Mouse (Mus musculus) ES-E14 (cell line): ENCODE results near the gene Prh1.
"Not testable (repeated sequence)": the region's sequence is repeated elsewhere in the genome, so short reads cannot be mapped to it uniquely, and the experiment has no call there.

Experiments
- CHD2 ChIP-seq: IDR thresholded peaks from 2 replicates; pipeline ENCODE4 v1.6.1; 2014; ENCODE audit warnings: mild to moderate bottlenecking, low read depth, low read length, inconsistent platforms
- HCFC1 ChIP-seq: IDR thresholded peaks from 2 replicates; pipeline ENCODE4 v1.6.1; 2012; ENCODE audit warnings: low read length, inconsistent platforms, borderline replicate concordance; ENCODE audit not compliant: insufficient read depth
- MAFK ChIP-seq: IDR thresholded peaks from 2 replicates; pipeline ENCODE4 v1.6.1; 2014; ENCODE audit warnings: mild to moderate bottlenecking, low read depth, low read length, inconsistent platforms; ENCODE audit not compliant: insufficient read depth
- ZC3H11A ChIP-seq: IDR thresholded peaks from 2 replicates; pipeline ENCODE4 v1.6.1; 2012; ENCODE audit warnings: low read depth, mild to moderate bottlenecking, inconsistent platforms, low read length, borderline replicate concordance
- ZNF384 ChIP-seq: IDR thresholded peaks from 2 replicates; pipeline ENCODE4 v1.6.1; 2012; ENCODE audit warnings: low read depth, low read length, inconsistent platforms

DNA sequence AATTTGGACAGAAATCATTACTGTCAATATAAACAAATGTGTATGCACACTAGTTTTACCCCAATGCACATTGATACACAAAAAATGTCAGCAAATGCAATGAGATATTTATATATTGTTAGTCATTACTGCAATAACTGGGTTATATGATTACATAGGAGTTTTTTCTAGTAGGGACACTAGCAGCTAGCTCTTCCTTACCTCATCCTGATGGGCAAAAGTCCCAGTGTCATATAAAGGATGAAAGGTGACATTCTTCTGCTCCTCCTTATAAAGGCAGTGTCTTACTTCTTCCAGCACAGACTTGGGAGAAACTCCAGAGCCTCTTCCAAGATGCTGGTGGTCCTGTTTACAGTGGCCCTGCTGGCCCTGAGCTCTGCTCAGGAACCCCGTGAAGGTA is at the start of gene Prh1:
- TF ChIP-seq HCFC1, MAFK, ZNF384, CHD2, ZC3H11A: not testable (repeated sequence)
